Mouse (Mus musculus): ENCODE data around the gene Gm16253. TPM values are rescaled to one million over a fixed set of nuclear protein-coding genes. Genes with fewer than 3 reads are reported as not detected.

Gene Gm16253
- total RNA-seq (2014; rRNA removed) (not detected in 2 replicates), polyA plus RNA-seq (2012; rRNA removed) (not detected in 2 replicates)

GRCm38 (mm10) chr3:96576690-96577541 lies at the start of gene Gm16253:
Gene Gm16253, plus strand, starts transcription at chr3:96576984.
- peak within 1 kb of the TSS; percentile 67 for H3K27ac ChIP-seq (replicated peaks; ENCODE audit: insufficient read depth, low read depth, low read length)
- H3K4me3 ChIP-seq (ENCODE audit: insufficient read depth, low read depth, low read length): no peak within 1 kb of the TSS
- TF ChIP-seq CTCF (IDR thresholded peaks at IDR 0.05; ENCODE audit: low read depth, low read length): no peak
- no peak for TF ChIP-seq POLR2A (IDR thresholded peaks at IDR 0.05; ENCODE audit: extremely low read depth, insufficient read depth, low read length)
- 34% methylated on average over 17 of the region's 17 CpGs for WGBS
- H3K36me3 ChIP-seq (ENCODE audit: control insufficient read depth, insufficient read depth, low read length): no peaks in the 10 kb centered on the region
- no peaks in the 10 kb centered on the region for H3K27me3 ChIP-seq (ENCODE audit: control insufficient read depth, insufficient read depth, low read length)
- H3K9ac ChIP-seq (ENCODE audit: low read depth, low read length): peak within 1 kb of the TSS; percentile 38
- DNase-seq (ENCODE audit: extremely low read depth, low read depth, low spot score): peak; percentile 80
- no peaks in the 10 kb centered on the region for H3K79me2 ChIP-seq (ENCODE audit: control insufficient read depth, insufficient read depth, low read length)
- peaks cover 37% of the 10 kb centered on the region for H3K4me1 ChIP-seq (ENCODE audit: control insufficient read depth, insufficient read depth, low read length)

GRCm38 (mm10) chr3:96528506-96528905 lies 48.3 kb upstream of the Gm16253 start:
- peak overlapping the region; percentile 1 for H3K9ac ChIP-seq (ENCODE audit: low read depth, low read length)
- peaks cover 16% of the 10 kb centered on the region for H3K36me3 ChIP-seq (ENCODE audit: control insufficient read depth, insufficient read depth, low read length)
- no peak overlapping the region for H3K4me3 ChIP-seq (ENCODE audit: insufficient read depth, low read depth, low read length)
- H3K27ac ChIP-seq (replicated peaks; ENCODE audit: insufficient read depth, low read depth, low read length): peak overlapping the region; percentile 58
- H3K4me1 ChIP-seq (ENCODE audit: control insufficient read depth, insufficient read depth, low read length): peaks cover 12% of the 10 kb centered on the region
- no peaks in the 10 kb centered on the region for H3K27me3 ChIP-seq (ENCODE audit: control insufficient read depth, insufficient read depth, low read length)
- H3K79me2 ChIP-seq (ENCODE audit: control insufficient read depth, insufficient read depth, low read length): no peaks in the 10 kb centered on the region
- 31% methylated on average over 9 of the region's 9 CpGs for WGBS
- TF ChIP-seq POLR2A (IDR thresholded peaks at IDR 0.05; ENCODE audit: extremely low read depth, insufficient read depth, low read length): no peak
- TF ChIP-seq CTCF (IDR thresholded peaks at IDR 0.05; ENCODE audit: low read depth, low read length): no peak
- DNase-seq (ENCODE audit: extremely low read depth, low read depth, low spot score): peak; percentile 97

DNA sequence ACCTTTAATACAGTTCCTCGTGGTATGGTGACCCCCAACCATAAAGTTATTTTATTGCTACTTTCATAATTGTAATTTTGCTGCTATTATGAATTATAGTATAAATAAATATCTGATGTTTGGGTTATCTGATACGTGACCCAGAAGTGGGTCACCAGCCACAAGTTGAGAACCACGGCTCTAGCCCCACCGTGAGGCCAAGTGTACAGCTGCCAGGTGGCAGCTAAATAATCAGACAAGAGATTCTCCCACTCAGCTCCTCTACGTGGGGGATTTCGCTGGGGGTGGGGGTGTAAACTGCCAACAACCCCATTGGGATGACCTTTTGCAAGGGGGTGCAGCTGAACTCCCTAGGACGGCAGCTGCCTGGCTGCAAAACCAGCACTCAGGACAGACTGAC lies 44.7 kb upstream of the Gm16253 start:
- Histone ChIP-seq H3K27me3 (ENCODE audit: control insufficient read depth, insufficient read depth, low read length) (no peaks in the 10 kb centered on the region), H3K9ac (ENCODE audit: low read depth, low read length) (no peak overlapping the region), H3K4me3 (ENCODE audit: insufficient read depth, low read depth, low read length) (no peak overlapping the region), H3K36me3 (ENCODE audit: control insufficient read depth, insufficient read depth, low read length) (peaks cover 16% of the 10 kb centered on the region), H3K27ac (replicated peaks; ENCODE audit: insufficient read depth, low read depth, low read length) (no peak overlapping the region), H3K79me2 (ENCODE audit: control insufficient read depth, insufficient read depth, low read length) (no peaks in the 10 kb centered on the region), H3K4me1 (ENCODE audit: control insufficient read depth, insufficient read depth, low read length) (peaks cover 11% of the 10 kb centered on the region)
- TF ChIP-seq POLR2A (IDR thresholded peaks at IDR 0.05; ENCODE audit: extremely low read depth, insufficient read depth, low read length) (no peak), CTCF (IDR thresholded peaks at IDR 0.05; ENCODE audit: low read depth, low read length) (peak; percentile 78)
- WGBS: 26% methylated on average over 7 of the region's 7 CpGs
- no peak for DNase-seq (ENCODE audit: extremely low read depth, low read depth, low spot score)

- DNase-seq (ENCODE audit: extremely low read depth, low read depth, low spot score): no peak
- Histone ChIP-seq H3K9ac (ENCODE audit: low read depth, low read length) (no peak overlapping the region), H3K4me3 (ENCODE audit: insufficient read depth, low read depth, low read length) (no peak overlapping the region), H3K4me1 (ENCODE audit: control insufficient read depth, insufficient read depth, low read length) (no peaks in the 10 kb centered on the region), H3K27me3 (ENCODE audit: control insufficient read depth, insufficient read depth, low read length) (no peaks in the 10 kb centered on the region), H3K27ac (replicated peaks; ENCODE audit: insufficient read depth, low read depth, low read length) (no peak overlapping the region), H3K36me3 (ENCODE audit: control insufficient read depth, insufficient read depth, low read length) (peaks cover 3% of the 10 kb centered on the region; the same call in 1 of the 2 replicates), H3K79me2 (ENCODE audit: control insufficient read depth, insufficient read depth, low read length) (no peaks in the 10 kb centered on the region)
- 66% methylated on average over 2 of the region's 2 CpGs for WGBS
- TF ChIP-seq POLR2A (IDR thresholded peaks at IDR 0.05; ENCODE audit: extremely low read depth, insufficient read depth, low read length) (no peak), CTCF (IDR thresholded peaks at IDR 0.05; ENCODE audit: low read depth, low read length) (peak; percentile 14; the same call in 1 of the 2 replicates)
Observed at GRCm38 (mm10) chr3:96534300-96534699, 42.5 kb upstream of the Gm16253 start.

DNA sequence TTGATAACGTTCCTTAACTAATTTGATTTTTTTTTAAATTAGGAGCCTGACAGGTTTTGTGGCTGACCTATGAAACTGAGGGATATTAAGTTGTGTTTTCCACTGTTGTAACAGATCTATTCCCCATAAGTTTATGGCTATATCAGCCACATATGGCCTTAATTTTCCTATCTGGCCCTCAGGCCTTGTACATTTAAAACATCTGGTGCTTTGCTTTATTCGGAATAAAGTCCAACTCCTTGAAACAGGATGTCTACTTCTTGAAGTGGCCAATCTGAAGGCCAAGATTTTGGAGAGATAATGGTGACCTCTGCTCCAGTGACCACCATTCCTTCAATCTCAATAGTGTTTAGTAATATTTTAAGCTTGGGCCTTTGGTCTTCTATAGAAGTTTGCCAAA lies 37.5 kb upstream of the Gm16253 start:
- no peak for DNase-seq (ENCODE audit: extremely low read depth, low read depth, low spot score)
- Histone ChIP-seq H3K27me3 (ENCODE audit: control insufficient read depth, insufficient read depth, low read length) (no peaks in the 10 kb centered on the region), H3K4me3 (ENCODE audit: insufficient read depth, low read depth, low read length) (no peak overlapping the region), H3K36me3 (ENCODE audit: control insufficient read depth, insufficient read depth, low read length) (no peaks in the 10 kb centered on the region), H3K27ac (replicated peaks; ENCODE audit: insufficient read depth, low read depth, low read length) (no peak overlapping the region), H3K4me1 (ENCODE audit: control insufficient read depth, insufficient read depth, low read length) (peaks cover 2% of the 10 kb centered on the region; the same call in 1 of the 2 replicates), H3K9ac (ENCODE audit: low read depth, low read length) (no peak overlapping the region), H3K79me2 (ENCODE audit: control insufficient read depth, insufficient read depth, low read length) (no peaks in the 10 kb centered on the region)
- TF ChIP-seq POLR2A (IDR thresholded peaks at IDR 0.05; ENCODE audit: extremely low read depth, insufficient read depth, low read length) (no peak), CTCF (IDR thresholded peaks at IDR 0.05; ENCODE audit: low read depth, low read length) (no peak)
- 84% methylated on average over 2 of the region's 2 CpGs for WGBS

DNA sequence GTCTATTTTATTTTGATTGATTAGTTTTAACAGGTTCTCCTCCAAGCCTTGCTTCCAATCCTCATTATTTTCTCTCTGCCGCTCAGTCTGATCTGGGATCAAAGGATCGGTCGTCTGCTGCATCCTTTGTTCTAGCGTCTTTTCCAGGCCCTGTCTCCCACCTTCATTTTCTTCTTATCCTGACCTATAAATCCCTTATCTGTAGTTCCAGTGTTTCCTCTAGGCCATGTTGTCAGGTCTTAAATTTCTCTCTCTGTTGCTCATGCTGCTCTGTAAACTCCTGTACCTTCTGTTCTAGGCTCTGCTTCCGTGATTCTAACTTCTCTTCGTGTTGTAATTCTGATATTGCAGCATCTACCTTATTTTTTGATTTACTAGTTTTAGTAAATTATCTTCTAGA lies 36.0 kb upstream of the Gm16253 start:
- Histone ChIP-seq H3K9ac (ENCODE audit: low read depth, low read length) (no peak overlapping the region), H3K4me3 (ENCODE audit: insufficient read depth, low read depth, low read length) (no peak overlapping the region)
- WGBS: 58% methylated on average over 6 of the region's 6 CpGs

More for the DNA sequence above, 36.0 kb upstream of the Gm16253 start:
- Histone ChIP-seq H3K27me3 (ENCODE audit: control insufficient read depth, insufficient read depth, low read length) (no peaks in the 10 kb centered on the region), H3K36me3 (ENCODE audit: control insufficient read depth, insufficient read depth, low read length) (no peaks in the 10 kb centered on the region), H3K27ac (replicated peaks; ENCODE audit: insufficient read depth, low read depth, low read length) (no peak overlapping the region), H3K4me1 (ENCODE audit: control insufficient read depth, insufficient read depth, low read length) (peaks cover 2% of the 10 kb centered on the region; the same call in 1 of the 2 replicates), H3K79me2 (ENCODE audit: control insufficient read depth, insufficient read depth, low read length) (no peaks in the 10 kb centered on the region)
- no peak for DNase-seq (ENCODE audit: extremely low read depth, low read depth, low spot score)
- no peak for TF ChIP-seq POLR2A (IDR thresholded peaks at IDR 0.05; ENCODE audit: extremely low read depth, insufficient read depth, low read length)
- TF ChIP-seq CTCF (IDR thresholded peaks at IDR 0.05; ENCODE audit: low read depth, low read length): no peak
